Mouse (Mus musculus): Measurements from ENCODE around the gene Lrg1.

DNA sequence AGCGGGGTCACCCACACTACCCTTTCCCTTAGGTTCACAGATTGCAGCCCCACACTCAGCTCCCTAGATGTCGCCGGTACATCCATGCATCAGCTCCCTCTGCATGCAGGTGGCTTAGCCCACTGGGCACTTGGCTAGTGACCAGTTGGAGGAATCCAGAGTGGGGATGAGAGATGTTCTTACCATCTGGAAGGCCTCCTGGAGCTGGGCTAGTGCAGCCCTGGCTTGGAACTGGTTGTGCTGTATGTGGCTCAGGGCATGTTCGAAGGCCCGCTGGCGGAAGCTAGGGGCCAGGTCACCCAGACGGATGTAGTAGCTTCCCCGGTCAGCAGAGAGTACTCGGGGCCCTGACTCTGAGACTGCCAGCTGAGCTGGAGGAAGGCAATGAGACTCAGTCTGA, 18.9 kb downstream of the Lrg1 start:
- TF ChIP-seq CTCF (IDR thresholded peaks at IDR 0.05; ENCODE audit: control insufficient read depth, insufficient read depth, insufficient replicate concordance, low read depth, low read length) (no peak), POLR2A (IDR thresholded peaks at IDR 0.05; ENCODE audit: control insufficient read depth, low read depth, low read length) (no peak)

Measured in testis, adult 2 months (tissue).